Mouse (Mus musculus) C2C12 (cell line): Measurements from ENCODE around the gene Gm20388.

Source experiments
- CEBPB ChIP-seq: IDR thresholded peaks from one replicate; pipeline ENCODE4 v1.6.1; 2011; ENCODE audit warnings: low read depth, mild to moderate bottlenecking, control low read depth, moderate library complexity
- CTCF ChIP-seq: IDR thresholded peaks from one replicate; pipeline ENCODE4 v1.5.1; 2011; ENCODE audit not compliant: control insufficient read depth, insufficient read depth, insufficient read length
- MAX ChIP-seq: IDR thresholded peaks from one replicate; pipeline ENCODE4 v1.6.1; 2011; ENCODE audit warnings: mild to moderate bottlenecking, control low read depth
- MYOD1 ChIP-seq: IDR thresholded peaks from one replicate; pipeline ENCODE4 v1.6.1; 2011; ENCODE audit warnings: low read depth; ENCODE audit not compliant: control insufficient read depth, insufficient read length

DNA sequence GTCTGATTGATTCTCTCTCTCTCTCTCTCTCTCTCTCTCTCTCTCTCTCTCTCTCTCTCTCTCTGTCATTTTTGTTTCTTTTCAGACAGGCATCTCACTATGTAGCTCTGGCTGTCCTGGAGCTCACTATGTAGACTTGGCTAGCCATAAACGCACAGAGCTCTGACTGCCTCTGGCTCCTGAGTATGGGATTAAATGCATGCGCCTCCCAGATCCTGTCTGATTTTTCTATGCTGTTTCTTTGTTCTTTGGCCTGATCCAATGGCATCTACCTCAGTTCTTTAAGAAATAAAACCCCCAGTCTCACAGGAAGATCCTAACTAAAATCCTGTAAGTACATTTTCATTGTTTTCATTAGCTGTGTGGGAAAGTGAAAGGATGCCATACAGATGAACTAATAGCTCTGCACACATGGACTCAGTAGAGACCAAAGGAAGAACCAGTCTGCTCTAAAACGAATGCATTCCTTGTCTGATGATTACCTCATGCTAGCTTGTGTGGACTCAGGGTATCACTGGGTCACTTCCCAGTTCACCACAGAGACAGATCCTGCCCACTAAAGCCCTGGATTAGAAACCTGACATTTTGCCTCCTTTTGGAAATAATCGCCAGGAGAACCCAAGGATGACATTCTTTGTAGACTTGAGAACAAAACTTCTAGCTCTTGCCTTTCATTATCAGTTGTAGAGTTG is 4156.6 kb downstream of the Gm20388 start:
- TF ChIP-seq CTCF (no peak), MAX (no peak), MYOD1 (no peak), CEBPB (no peak)
